Mouse (Mus musculus) adrenal gland, adult 18-20 months (tissue): ENCODE data around the gene Borcs8. TPM values are rescaled to one million over a fixed set of nuclear protein-coding genes. Genes with fewer than 3 reads are reported as not detected.

Experiments
- DNase-seq, 2 experiments: peaks; one replicate each; pipeline ENCODE4 v3.0.0; 2021 to 2022; ENCODE audit warnings: low spot score in 2 of 2
- microRNA-seq, 2 experiments: library from miRNA; unstranded; fragments of <30 nt; microRNA quantifications; one replicate each; pipeline ENCODE4 v1.2.0; 2021; ENCODE audit warnings: borderline number of aligned reads in 2 of 2
- total RNA-seq, 2 experiments: library from RNA; stranded (reverse); gene quantifications; 1 replicate in 1 of 2; 2 replicates in 1 of 2; pipeline ENCODE4 v1.2.3; 2021

Borcs8 gene
- total RNA-seq, 2 experiments from 2014 or later, result 54.8 to 59.2 TPM

- DNase-seq, result no peak
Measured at GRCm38 (mm10) chr8:70173320-70173719, 34.0 kb downstream of the Borcs8 start.

- no peak for DNase-seq
Measured at GRCm38 (mm10) chr8:70174079-70174478, 34.8 kb downstream of the Borcs8 start.

DNA sequence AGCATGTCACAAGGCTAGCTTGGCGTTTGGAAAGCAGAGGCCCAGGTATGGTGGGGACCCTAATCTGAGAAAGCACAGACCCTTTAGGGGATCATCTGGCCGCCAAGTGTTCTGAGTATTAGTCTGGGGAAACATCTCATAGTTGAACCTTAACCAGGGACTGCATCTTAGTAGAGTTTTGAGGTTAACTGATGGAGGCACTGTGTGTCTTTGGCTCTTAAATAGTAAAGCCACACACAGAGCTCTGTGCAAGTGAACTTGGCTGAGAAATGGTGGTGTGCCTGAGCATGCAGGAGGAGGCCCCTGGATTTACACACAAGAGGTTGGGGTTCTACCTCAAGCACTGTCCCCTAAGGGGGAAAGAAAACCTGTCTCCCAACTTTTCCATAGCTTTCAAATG is 38.9 kb downstream of the Borcs8 start:
- DNase-seq, result no peak

DNA sequence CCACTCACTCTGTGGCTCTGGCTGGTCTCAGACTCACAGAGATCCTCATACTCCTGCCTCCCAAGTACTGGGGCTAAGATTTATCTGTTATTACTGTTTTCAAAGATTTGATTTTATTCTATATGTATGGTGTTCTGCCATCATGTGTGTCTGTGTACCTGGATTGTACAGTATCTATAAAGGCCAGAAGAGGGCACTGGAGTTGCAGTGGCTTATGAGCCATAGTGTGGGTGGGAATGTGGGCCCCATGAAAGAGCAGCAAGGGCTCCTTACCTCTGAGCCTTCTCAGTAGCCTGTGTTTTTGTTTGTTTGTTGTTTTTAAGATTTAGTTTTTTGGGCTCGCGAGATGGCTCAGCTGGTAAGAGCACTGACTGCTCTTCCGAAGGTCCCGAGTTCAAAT is 39.8 kb downstream of the Borcs8 start:
- no peak for DNase-seq

GRCm38 (mm10) chr8:70181212-70181902 is 42.1 kb downstream of the Borcs8 start:
- DNase-seq, result no peak

- DNase-seq, result no peak
Measured at GRCm38 (mm10) chr8:70181903-70182252, 42.6 kb downstream of the Borcs8 start.

DNA sequence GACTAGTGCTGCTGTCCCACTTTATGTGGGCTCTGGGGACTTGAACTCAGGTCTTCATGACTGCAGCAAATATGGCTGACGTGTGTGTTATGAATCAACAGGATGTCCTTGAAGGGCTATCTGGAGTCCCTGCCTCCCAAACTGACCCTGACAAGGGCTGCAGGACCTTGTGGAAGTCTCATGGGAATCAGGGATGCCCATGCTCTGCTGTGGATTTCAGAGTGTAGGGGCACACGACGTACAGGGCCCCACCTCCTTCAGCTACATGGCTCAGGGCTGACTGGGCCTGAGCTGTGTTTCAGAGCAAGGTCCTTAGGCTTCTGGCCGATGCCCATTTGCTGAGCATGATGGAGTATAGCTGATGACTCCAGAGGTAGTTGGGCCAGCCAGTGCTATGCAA is 43.9 kb downstream of the Borcs8 start:
- DNase-seq, result no peak

- DNase-seq, result no peak
Measured at GRCm38 (mm10) chr8:70188707-70189106, 49.4 kb downstream of the Borcs8 start.

GRCm38 (mm10) chr8:70193238-70193637 is 53.9 kb downstream of the Borcs8 start:
- no peak for DNase-seq

DNA sequence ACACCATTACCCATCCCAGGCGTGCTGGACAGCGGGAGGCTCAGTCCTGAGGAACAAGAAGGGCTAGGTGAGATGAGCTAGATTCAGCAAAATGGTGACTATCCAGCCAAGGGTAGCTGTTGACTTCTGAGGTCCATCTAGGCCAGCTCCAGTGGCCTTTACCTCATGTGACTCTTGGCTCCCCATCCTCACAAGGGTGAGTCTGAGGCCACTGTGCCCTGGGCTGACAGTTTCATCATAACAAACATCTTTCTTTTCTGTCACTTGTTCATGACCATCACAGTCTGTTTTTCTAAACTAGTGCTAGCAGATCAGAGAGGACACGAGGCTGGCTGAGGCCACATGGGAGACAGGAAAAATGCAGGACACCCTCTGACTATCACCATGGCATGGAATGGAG is 54.9 kb downstream of the Borcs8 start:
- DNase-seq, result no peak

DNA sequence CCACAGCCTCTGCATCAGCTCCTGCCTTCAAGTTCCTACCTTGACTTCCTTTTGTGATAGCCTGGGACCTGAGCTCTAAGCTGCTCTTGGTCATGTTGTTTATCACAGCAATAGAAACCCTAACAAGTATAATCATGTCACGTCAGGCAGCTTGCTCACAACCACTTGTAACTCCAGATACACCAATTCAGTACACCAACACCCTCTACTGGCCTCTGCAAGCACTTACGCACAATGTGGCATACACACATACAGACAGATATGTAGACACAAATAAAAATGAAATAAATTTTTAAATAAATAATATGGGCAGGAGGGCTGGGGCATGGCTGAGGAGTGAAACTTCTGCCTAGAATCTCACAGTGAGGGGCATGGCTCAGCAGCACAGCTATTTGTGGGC is 56.5 kb downstream of the Borcs8 start:
- DNase-seq, result no peak

Small RNAs within 50 kb of the gene (microRNA-seq; reads per million reads assigned to microRNA genes)
- 0 reads per million in 2 experiments for gene Mir7066

Other genes starting within 250 kb of the Borcs8 start
- under 1 TPM; 0.51 to 0.60 TPM for gene Tssk6, start 237.3 kb upstream of the Borcs8 start, total RNA-seq
- gene Ndufa13, start 236.9 kb upstream of the Borcs8 start, total RNA-seq, result 100 to 1,000 TPM; 176 to 210 TPM
- gene Yjefn3, start 236.8 kb upstream of the Borcs8 start, total RNA-seq, result 1 to 10 TPM; 2.2 to 3.1 TPM
- gene Gatad2a, start 143.1 kb upstream of the Borcs8 start, total RNA-seq, result 100 to 1,000 TPM; 102 to 111 TPM
- gene Mau2, start 96.8 kb upstream of the Borcs8 start, total RNA-seq, result 10 to 100 TPM; 48.8 to 55.7 TPM
- 10 to 100 TPM; 25.8 to 27.9 TPM for gene Sugp1, start 96.7 kb upstream of the Borcs8 start, total RNA-seq
- 1 to 10 TPM in 1 of 2 experiments, under 1 TPM in 1; 0.83 to 1.1 TPM for gene Tm6sf2, start 66.6 kb upstream of the Borcs8 start, total RNA-seq
- gene Hapln4, start 56.0 kb upstream of the Borcs8 start, total RNA-seq, result 1 to 10 TPM in 1 of 2 experiments, under 1 TPM in 1; 0.83 to 3.0 TPM
- gene Ncan, start 18.6 kb upstream of the Borcs8 start, total RNA-seq, result 1 to 10 TPM in 1 of 2 experiments, under 1 TPM in 1; 0.13 to 2.6 TPM
- gene Nr2c2ap, start 8.2 kb upstream of the Borcs8 start, total RNA-seq, result 10 to 100 TPM; 19.0 to 24.0 TPM
- gene Rfxank, start 345 bp upstream of the Borcs8 start, total RNA-seq, result 10 to 100 TPM; 13.0 to 17.4 TPM
- gene Mef2b, start 212 bp downstream of the Borcs8 start, total RNA-seq, result under 1 TPM; 0.48 to 0.99 TPM
- 10 to 100 TPM; 68.0 to 84.2 TPM for gene Tmem161a, start 32.9 kb downstream of the Borcs8 start, total RNA-seq
- gene Slc25a42, start 72.8 kb downstream of the Borcs8 start, total RNA-seq, result 10 to 100 TPM; 34.0 to 41.4 TPM
- 10 to 100 TPM; 31.4 to 33.7 TPM for gene Sugp2, start 94.7 kb downstream of the Borcs8 start, total RNA-seq
- 10 to 100 TPM; 10.9 to 13.6 TPM for gene Armc6, start 95.0 kb downstream of the Borcs8 start, total RNA-seq
- gene Homer3, start 143.3 kb downstream of the Borcs8 start, total RNA-seq, result 10 to 100 TPM; 18.5 to 19.8 TPM
- 10 to 100 TPM; 63.9 to 70.5 TPM for gene Ddx49, start 163.0 kb downstream of the Borcs8 start, total RNA-seq
- gene Cope, start 163.0 kb downstream of the Borcs8 start, total RNA-seq, result 100 to 1,000 TPM; 185 to 205 TPM
- gene Cers1, start 176.3 kb downstream of the Borcs8 start, total RNA-seq, result 1 to 10 TPM; 2.0 to 2.5 TPM
- gene Gdf1, start 190.3 kb downstream of the Borcs8 start, total RNA-seq, result not detected
- gene Upf1, start 213.8 kb downstream of the Borcs8 start, total RNA-seq, result 10 to 100 TPM; 64.0 to 70.2 TPM
- gene Comp, start 234.1 kb downstream of the Borcs8 start, total RNA-seq, result under 1 TPM in 1 of 2 experiments, not detected in 1; 0.35 TPM